Mouse (Mus musculus) testis, adult 2 months (tissue): Measurements from ENCODE around the gene Jak1. TPM values are rescaled to one million over a fixed set of nuclear protein-coding genes. Genes with fewer than 3 reads are reported as not detected.

Source experiments
- H3K27ac ChIP-seq: fragments of 200-500 bp; 2 replicates; pipeline ENCODE4 v1.5.1; 2012; ENCODE audit warnings: low read depth, low read length; ENCODE audit not compliant: control insufficient read depth, insufficient read depth
- H3K27me3 ChIP-seq: fragments of 200-500 bp; 2 replicates; pipeline ENCODE4 v1.6.1; 2012; ENCODE audit warnings: mild to moderate bottlenecking, low read length, moderate library complexity; ENCODE audit not compliant: control insufficient read depth, insufficient read depth
- H3K36me3 ChIP-seq: fragments of 200-500 bp; 2 replicates; pipeline ENCODE4 v1.6.1; 2012; ENCODE audit warnings: mild to moderate bottlenecking, low read length; ENCODE audit not compliant: control insufficient read depth, insufficient read depth
- H3K4me1 ChIP-seq: fragments of 200-500 bp; 2 replicates; pipeline ENCODE4 v1.6.1; 2012; ENCODE audit warnings: low read length; ENCODE audit not compliant: control insufficient read depth, insufficient read depth
- H3K4me3 ChIP-seq: fragments of 200-500 bp; 2 replicates; pipeline ENCODE4 v1.5.1; 2012; ENCODE audit warnings: low read depth, mild to moderate bottlenecking, low read length, moderate library complexity, mixed read lengths; ENCODE audit not compliant: control insufficient read depth
- CTCF ChIP-seq: fragments of 200-500 bp; IDR thresholded peaks from 2 replicates; pipeline ENCODE4 v1.5.1; 2012; ENCODE audit warnings: low read depth, mild to moderate bottlenecking, inconsistent platforms, low read length, moderate library complexity; ENCODE audit not compliant: control insufficient read depth, insufficient read depth, insufficient replicate concordance
- POLR2A ChIP-seq: fragments of 200-500 bp; IDR thresholded peaks from 2 replicates; pipeline ENCODE4 v1.6.1; 2012; ENCODE audit warnings: low read depth, mild to moderate bottlenecking, inconsistent platforms, low read length, moderate library complexity; ENCODE audit not compliant: control insufficient read depth
- polyA plus RNA-seq: library from polyadenylated mRNA; depleted of rRNA; stranded (reverse); fragments of >200 nt; gene quantifications from 2 replicates; pipeline ENCODE4 v1.2.3, GENCODE M21; 2012

The Jak1 gene
- polyA plus RNA-seq, 1 experiment, result 11.8 TPM

- Histone ChIP-seq H3K27me3 (no peaks in the 10 kb centered on the region), H3K36me3 (no peaks in the 10 kb centered on the region), H3K4me1 (no peaks in the 10 kb centered on the region), H3K4me3 (no peak overlapping the region), H3K27ac (no peak overlapping the region)
- TF ChIP-seq POLR2A, result no peak
- no peak for TF ChIP-seq CTCF
Observed at GRCm38 (mm10) chr4:101236797-101237196, 28.3 kb downstream of the Jak1 start.

- no peak overlapping the region for H3K27ac ChIP-seq
- no peaks in the 10 kb centered on the region for H3K36me3 ChIP-seq
- H3K4me3 ChIP-seq, result no peak overlapping the region
- H3K27me3 ChIP-seq, result no peaks in the 10 kb centered on the region
- no peaks in the 10 kb centered on the region for H3K4me1 ChIP-seq
- TF ChIP-seq POLR2A (no peak), CTCF (no peak)
Observed at GRCm38 (mm10) chr4:101235964-101236363, 29.1 kb downstream of the Jak1 start.

- Histone ChIP-seq H3K4me1 (no peaks in the 10 kb centered on the region), H3K27ac (no peak overlapping the region), H3K4me3 (no peak overlapping the region), H3K27me3 (no peaks in the 10 kb centered on the region), H3K36me3 (no peaks in the 10 kb centered on the region)
- TF ChIP-seq POLR2A (no peak), CTCF (no peak)
Observed at GRCm38 (mm10) chr4:101234753-101235152, 30.3 kb downstream of the Jak1 start.

- Histone ChIP-seq H3K27me3 (no peaks in the 10 kb centered on the region), H3K4me1 (no peaks in the 10 kb centered on the region), H3K27ac (no peak overlapping the region), H3K4me3 (no peak overlapping the region), H3K36me3 (no peaks in the 10 kb centered on the region)
- TF ChIP-seq POLR2A (no peak), CTCF (no peak)
Observed at GRCm38 (mm10) chr4:101234332-101234731, 30.8 kb downstream of the Jak1 start.

GRCm38 (mm10) chr4:101230621-101231020 lies 34.5 kb downstream of the Jak1 start:
- H3K27ac ChIP-seq, result no peak overlapping the region
- H3K4me1 ChIP-seq, result no peaks in the 10 kb centered on the region
- TF ChIP-seq POLR2A (no peak), CTCF (no peak)
- H3K4me3 ChIP-seq, result no peak overlapping the region
- H3K27me3 ChIP-seq, result no peaks in the 10 kb centered on the region
- H3K36me3 ChIP-seq, result no peaks in the 10 kb centered on the region

- TF ChIP-seq CTCF (no peak), POLR2A (no peak)
- Histone ChIP-seq H3K36me3 (no peaks in the 10 kb centered on the region), H3K27me3 (no peaks in the 10 kb centered on the region), H3K27ac (no peak overlapping the region), H3K4me3 (no peak overlapping the region), H3K4me1 (no peaks in the 10 kb centered on the region)
Observed at GRCm38 (mm10) chr4:101227398-101227797, 37.7 kb downstream of the Jak1 start.

GRCm38 (mm10) chr4:101225984-101226383 lies 39.1 kb downstream of the Jak1 start:
- no peak overlapping the region for H3K4me3 ChIP-seq
- no peaks in the 10 kb centered on the region for H3K36me3 ChIP-seq
- no peaks in the 10 kb centered on the region for H3K4me1 ChIP-seq
- no peak overlapping the region for H3K27ac ChIP-seq
- no peaks in the 10 kb centered on the region for H3K27me3 ChIP-seq
- no peak for TF ChIP-seq POLR2A
- TF ChIP-seq CTCF, result no peak

- H3K27ac ChIP-seq, result no peak overlapping the region
Observed at GRCm38 (mm10) chr4:101220946-101221345, 44.1 kb downstream of the Jak1 start.

More at GRCm38 (mm10) chr4:101220946-101221345, 44.1 kb downstream of the Jak1 start:
- no peak for TF ChIP-seq CTCF
- TF ChIP-seq POLR2A, result no peak
- Histone ChIP-seq H3K4me3 (no peak overlapping the region), H3K36me3 (no peaks in the 10 kb centered on the region), H3K4me1 (no peaks in the 10 kb centered on the region), H3K27me3 (no peaks in the 10 kb centered on the region)
